Mouse (Mus musculus) liver, embryonic 15.5 days (tissue): ENCODE measurements around the gene Olfr1047. TPM values are rescaled to one million over a fixed set of nuclear protein-coding genes. Genes with fewer than 3 reads are reported as not detected.
"Not testable (repeated sequence)": the region's sequence is repeated elsewhere in the genome, so short reads cannot be mapped to it uniquely, and the experiment has no call there.

Experiments used
- ATAC-seq: fragments of 200-750 bp; cut with Nextera tagmentation; 2 replicates; pipeline ENCODE4 v1.8.0; 2017; ENCODE audit warnings: moderate number of reproducible peaks, mild to moderate bottlenecking, moderate library complexity; ENCODE audit not compliant: insufficient read depth
- H3K27ac ChIP-seq: fragments of 300-500 bp; sonication (generic); replicated peaks from 2 replicates; pipeline ENCODE4 v1.5.1; 2015; ENCODE audit warnings: mild to moderate bottlenecking, inconsistent platforms
- H3K27me3 ChIP-seq: fragments of 300-500 bp; sonication (generic); 2 replicates; pipeline ENCODE4 v1.6.1; 2015; ENCODE audit warnings: mild to moderate bottlenecking, inconsistent platforms
- H3K36me3 ChIP-seq: fragments of 300-500 bp; sonication (generic); replicated peaks from 2 replicates; pipeline ENCODE4 v1.6.1; 2015; ENCODE audit warnings: moderate library complexity, mild to moderate bottlenecking, inconsistent platforms
- H3K4me1 ChIP-seq: fragments of 300-500 bp; sonication (generic); replicated peaks from 2 replicates; pipeline ENCODE4 v1.6.1; 2015; ENCODE audit warnings: inconsistent platforms
- H3K4me2 ChIP-seq: fragments of 300-500 bp; sonication (generic); 2 replicates; pipeline ENCODE4 v1.6.1; 2015; ENCODE audit warnings: moderate library complexity, mild to moderate bottlenecking, inconsistent platforms
- H3K4me3 ChIP-seq: fragments of 300-500 bp; sonication (generic); replicated peaks from 2 replicates; pipeline ENCODE4 v1.5.1; 2015; ENCODE audit warnings: mild to moderate bottlenecking, inconsistent platforms
- H3K9ac ChIP-seq: fragments of 300-500 bp; sonication (generic); 2 replicates; pipeline ENCODE4 v1.6.1; 2015; ENCODE audit warnings: moderate library complexity, mild to moderate bottlenecking, inconsistent platforms
- H3K9me3 ChIP-seq: fragments of 300-500 bp; sonication (generic); replicated peaks from 2 replicates; pipeline ENCODE4 v1.6.1; 2016; ENCODE audit warnings: inconsistent platforms
- WGBS: fragments of 180-500 bp; shearing (Covaris S2); methylation state at CpG from one replicate; pipeline ENCODE4 v1.1.7; 2015; ENCODE audit warnings: mixed read lengths; ENCODE audit not compliant: insufficient replicate concordance; 5-methylcytosine and 5-hydroxymethylcytosine counted together
- polyA plus RNA-seq: library from polyadenylated mRNA; unstranded; fragments of >200 nt; fragmentation: Nextera tagmentation; extraction: Ambion mirVana; gene quantifications from 2 replicates; pipeline ENCODE4 v1.2.1, GENCODE M21; 2015

The Olfr1047 gene
- polyA plus RNA-seq = not detected in 2 replicates

GRCm38 (mm10) chr2:86231301-86231700 is at the start of gene Olfr1047:
Gene Olfr1047 (minus strand): TSS chr2:86231401.
- Histone ChIP-seq H3K4me2 (no peak within 1 kb of the TSS), H3K27me3 (no peaks in the 10 kb centered on the region), H3K36me3 (no peaks in the 10 kb centered on the region), H3K27ac (no peak within 1 kb of the TSS), H3K4me3 (no peak within 1 kb of the TSS), H3K9me3 (no peaks in the 10 kb centered on the region), H3K4me1 (no peaks in the 10 kb centered on the region), H3K9ac (no peak within 1 kb of the TSS)
- 59% methylated on average over 1 of the region's 1 CpGs for WGBS
- no peak for ATAC-seq

- not testable (repeated sequence) for ATAC-seq, H3K9me3 ChIP-seq, H3K4me3 ChIP-seq, H3K9ac ChIP-seq, H3K36me3 ChIP-seq, H3K27ac ChIP-seq, H3K4me1 ChIP-seq, H3K27me3 ChIP-seq, H3K4me2 ChIP-seq
These were observed 47.8 kb upstream of the Olfr1047 start, which contains the start of gene Olfr1051 for GRCm38 (mm10) chr2:86278988-86279387. Gene Olfr1051 (minus strand): TSS chr2:86279088.

- H3K27me3 ChIP-seq, ATAC-seq, H3K4me2 ChIP-seq, H3K4me3 ChIP-seq, H3K9ac ChIP-seq, H3K27ac ChIP-seq, H3K4me1 ChIP-seq, H3K36me3 ChIP-seq, H3K9me3 ChIP-seq: not testable (repeated sequence)
These were observed 27.0 kb upstream of the Olfr1047 start, which contains the start of gene Olfr1049 for GRCm38 (mm10) chr2:86258228-86258627. Gene Olfr1049 (minus strand): TSS chr2:86258328.

GRCm38 (mm10) chr2:86240189-86240588 is 9.0 kb upstream of the Olfr1047 start, which contains the start of gene Olfr1048:
Gene Olfr1048 (minus strand): TSS chr2:86240289.
- Histone ChIP-seq H3K9me3 (no peaks in the 10 kb centered on the region), H3K36me3 (no peaks in the 10 kb centered on the region), H3K4me3 (no peak within 1 kb of the TSS), H3K27ac (no peak within 1 kb of the TSS), H3K9ac (no peak within 1 kb of the TSS), H3K4me2 (no peak within 1 kb of the TSS), H3K27me3 (no peaks in the 10 kb centered on the region), H3K4me1 (no peaks in the 10 kb centered on the region)
- no peak for ATAC-seq

GRCm38 (mm10) chr2:86219214-86219613 is 12.0 kb downstream of the Olfr1047 start, which contains the start of gene Olfr1046:
Gene Olfr1046 (minus strand): TSS chr2:86219314.
- no peaks in the 10 kb centered on the region for H3K9me3 ChIP-seq
- no peak within 1 kb of the TSS for H3K4me2 ChIP-seq
- H3K9ac ChIP-seq = no peak within 1 kb of the TSS
- no peak within 1 kb of the TSS for H3K4me3 ChIP-seq
- WGBS = 46% methylated on average over 2 of the region's 2 CpGs
- H3K4me1 ChIP-seq = no peaks in the 10 kb centered on the region
- no peak for ATAC-seq
- no peak within 1 kb of the TSS for H3K27ac ChIP-seq
- no peaks in the 10 kb centered on the region for H3K36me3 ChIP-seq
- H3K27me3 ChIP-seq = no peaks in the 10 kb centered on the region

- Histone ChIP-seq H3K4me1 (no peaks in the 10 kb centered on the region), H3K27me3 (no peaks in the 10 kb centered on the region), H3K4me2 (no peak within 1 kb of the TSS), H3K4me3 (no peak within 1 kb of the TSS), H3K9me3 (no peaks in the 10 kb centered on the region), H3K27ac (no peak within 1 kb of the TSS), H3K9ac (no peak within 1 kb of the TSS), H3K36me3 (no peaks in the 10 kb centered on the region)
- no peak for ATAC-seq
These were observed 28.3 kb downstream of the Olfr1047 start, which contains the start of gene Olfr1045 for GRCm38 (mm10) chr2:86202909-86203308. Gene Olfr1045 (minus strand): TSS chr2:86203009.

GRCm38 (mm10) chr2:86195863-86196262 is 35.3 kb downstream of the Olfr1047 start:
- WGBS = 23% methylated on average over 1 of the region's 1 CpGs
- Histone ChIP-seq H3K4me2 (no peak overlapping the region), H3K27me3 (no peaks in the 10 kb centered on the region), H3K4me3 (no peak overlapping the region), H3K4me1 (no peaks in the 10 kb centered on the region), H3K27ac (no peak overlapping the region), H3K9me3 (no peaks in the 10 kb centered on the region), H3K36me3 (no peaks in the 10 kb centered on the region), H3K9ac (no peak overlapping the region)
- ATAC-seq = no peak

- Histone ChIP-seq H3K9me3 (no peaks in the 10 kb centered on the region), H3K4me3 (no peak within 1 kb of the TSS), H3K36me3 (no peaks in the 10 kb centered on the region), H3K4me1 (no peaks in the 10 kb centered on the region), H3K4me2 (no peak within 1 kb of the TSS), H3K27ac (no peak within 1 kb of the TSS), H3K27me3 (no peaks in the 10 kb centered on the region), H3K9ac (no peak within 1 kb of the TSS)
- no peak for ATAC-seq
These were observed 45.6 kb downstream of the Olfr1047 start, which contains the start of gene Olfr52 for GRCm38 (mm10) chr2:86185583-86185982. Gene Olfr52 (minus strand): TSS chr2:86185683.

- WGBS = 66% methylated on average over 3 of the region's 3 CpGs
- no peaks in the 10 kb centered on the region for H3K9me3 ChIP-seq
- H3K4me1 ChIP-seq = no peaks in the 10 kb centered on the region
- no peak overlapping the region for H3K4me2 ChIP-seq
- ATAC-seq = no peak
- H3K27ac ChIP-seq = no peak overlapping the region
- H3K4me3 ChIP-seq = no peak overlapping the region
- no peak overlapping the region for H3K9ac ChIP-seq
- H3K36me3 ChIP-seq = no peaks in the 10 kb centered on the region
- H3K27me3 ChIP-seq = no peaks in the 10 kb centered on the region
These were observed 51.3 kb downstream of the Olfr1047 start for GRCm38 (mm10) chr2:86179950-86180349.

- H3K4me2 ChIP-seq = no peak within 1 kb of the TSS
- no peaks in the 10 kb centered on the region for H3K9me3 ChIP-seq
- no peaks in the 10 kb centered on the region for H3K27me3 ChIP-seq
- no peak within 1 kb of the TSS for H3K27ac ChIP-seq
- no peak within 1 kb of the TSS for H3K4me3 ChIP-seq
- H3K9ac ChIP-seq = no peak within 1 kb of the TSS
- no peaks in the 10 kb centered on the region for H3K36me3 ChIP-seq
- ATAC-seq = no peak
- no peaks in the 10 kb centered on the region for H3K4me1 ChIP-seq
These were observed 53.5 kb downstream of the Olfr1047 start, which contains the start of gene Olfr1044 for GRCm38 (mm10) chr2:86177720-86178119. Gene Olfr1044 (minus strand): TSS chr2:86177820.
